Mouse (Mus musculus): ENCODE data around the gene Gys2.
"Not testable (repeated sequence)": the region's sequence is repeated elsewhere in the genome, so short reads cannot be mapped to it uniquely, and the experiment has no call there.

Gene Gys2

GRCm38 (mm10) chr6:142472801-142473203 is at the start of gene Gys2:
Gene Gys2 (minus strand): TSS chr6:142473109.
- no peak for DNase-seq (ENCODE audit: low read depth, low spot score)

GRCm38 (mm10) chr6:142521591-142522110 is 48.7 kb upstream of the Gys2 start:
- no peak for DNase-seq (ENCODE audit: low read depth, low spot score)

- DNase-seq (ENCODE audit: low read depth, low spot score), result peak; percentile 77
These were observed 46.2 kb upstream of the Gys2 start for GRCm38 (mm10) chr6:142519110-142519509.

- DNase-seq (ENCODE audit: low read depth, low spot score), result not testable (repeated sequence)
These were observed 42.5 kb upstream of the Gys2 start for GRCm38 (mm10) chr6:142515379-142515778.

- DNase-seq (ENCODE audit: low read depth, low spot score), result no peak
These were observed 42.0 kb upstream of the Gys2 start for GRCm38 (mm10) chr6:142514912-142515311.

- DNase-seq (ENCODE audit: low read depth, low spot score), result no peak
These were observed 40.0 kb upstream of the Gys2 start for GRCm38 (mm10) chr6:142512902-142513301.

GRCm38 (mm10) chr6:142511516-142512135 is 38.7 kb upstream of the Gys2 start:
- DNase-seq (ENCODE audit: low read depth, low spot score), result no peak

- no peak for DNase-seq (ENCODE audit: low read depth, low spot score)
These were observed 35.8 kb upstream of the Gys2 start for GRCm38 (mm10) chr6:142508663-142509062.

GRCm38 (mm10) chr6:142507785-142508162 is 34.9 kb upstream of the Gys2 start, which contains the start of gene Ldhb:
Gene Ldhb (minus strand): TSS chr6:142507957.
- peak; percentile 95 for DNase-seq (ENCODE audit: low read depth, low spot score)

- peak; percentile 30 for DNase-seq (ENCODE audit: low read depth, low spot score)
These were observed 34.3 kb upstream of the Gys2 start for GRCm38 (mm10) chr6:142507033-142507784.

- no peak for DNase-seq (ENCODE audit: low read depth, low spot score)
These were observed 33.6 kb upstream of the Gys2 start for GRCm38 (mm10) chr6:142506338-142507032.

- no peak for DNase-seq (ENCODE audit: low read depth, low spot score)
These were observed 30.7 kb upstream of the Gys2 start for GRCm38 (mm10) chr6:142503601-142504000.

GRCm38 (mm10) chr6:142502519-142503125 is 29.7 kb upstream of the Gys2 start:
- no peak for DNase-seq (ENCODE audit: low read depth, low spot score)

- DNase-seq (ENCODE audit: low read depth, low spot score), result not testable (repeated sequence)
These were observed 17.2 kb upstream of the Gys2 start for GRCm38 (mm10) chr6:142490114-142490513.

- DNase-seq (ENCODE audit: low read depth, low spot score), result no peak
These were observed 14.7 kb upstream of the Gys2 start for GRCm38 (mm10) chr6:142487638-142488037.

GRCm38 (mm10) chr6:142485478-142486123 is 12.7 kb upstream of the Gys2 start:
- no peak for DNase-seq (ENCODE audit: low read depth, low spot score)

GRCm38 (mm10) chr6:142477239-142477638 is 4.3 kb upstream of the Gys2 start:
- no peak for DNase-seq (ENCODE audit: low read depth, low spot score)

GRCm38 (mm10) chr6:142471141-142471540 is 1.8 kb downstream of the Gys2 start:
- DNase-seq (ENCODE audit: low read depth, low spot score), result no peak

GRCm38 (mm10) chr6:142469602-142470001 is 3.3 kb downstream of the Gys2 start:
- peak; percentile 41 for DNase-seq (ENCODE audit: low read depth, low spot score)

- no peak for DNase-seq (ENCODE audit: low read depth, low spot score)
These were observed 10.7 kb downstream of the Gys2 start for GRCm38 (mm10) chr6:142462194-142462593.

- DNase-seq (ENCODE audit: low read depth, low spot score), result no peak
These were observed 13.8 kb downstream of the Gys2 start for GRCm38 (mm10) chr6:142459017-142459678.
